13 mouse cellular contexts compared by ENCODE assay signal in the genomic region with DNA sequence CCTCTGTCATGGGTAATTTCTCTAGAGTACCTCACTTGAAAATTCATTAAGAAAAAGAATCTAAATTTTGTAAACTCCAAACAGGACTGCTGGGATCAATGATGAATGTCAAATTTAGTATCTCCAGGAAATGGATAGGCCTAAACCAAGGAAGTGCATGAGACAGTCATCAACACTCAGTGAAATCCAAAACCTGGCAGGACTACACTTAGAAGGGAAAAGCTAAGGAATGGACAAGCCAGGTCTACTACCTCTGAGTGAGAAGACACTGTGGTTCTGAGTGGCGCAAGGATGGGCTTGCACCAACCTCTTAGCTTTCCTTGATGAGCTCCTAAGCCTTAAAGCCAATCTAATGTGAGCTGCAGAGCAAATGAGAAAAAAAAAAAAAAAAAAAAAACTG. TPM values are rescaled to one million over a fixed set of nuclear protein-coding genes. Genes with fewer than 3 reads are reported as not detected.
DNase-seq lines count a peak whose midpoint lies in the region; ATAC-seq and TF ChIP-seq lines count a peak whose summit lies in the region.
"Had no signal": no experiment of that assay in that cellular context is flagged by ENCODE, and none has a peak within 500 bp of the region (broad histone marks: within the 10 kb centered on the region; RNA-seq: fewer than 3 reads in every experiment).

No protein-coding gene starts in this region.

- no peak for TF ChIP-seq CTCF in ES-Bruce4 (IDR thresholded peaks at IDR 0.05; ENCODE audit: low read depth, low read length)

- no peaks in the 10 kb centered on the region for H3K27me3 ChIP-seq in erythroblast, embryonic 14.5 days (ENCODE audit: control insufficient read depth)
- no peaks in the 10 kb centered on the region for H3K27me3 ChIP-seq in kidney, embryonic 14.5 days (ENCODE audit: control insufficient read depth, insufficient read depth, low read length)
- H3K27me3 ChIP-seq in ES-Bruce4 (ENCODE audit: control insufficient read depth, insufficient read depth, low read length, poor library complexity, severe bottlenecking): no peaks in the 10 kb centered on the region
- H3K27me3 ChIP-seq in liver, embryonic 16.5 days (ENCODE audit: control insufficient read depth, insufficient read depth, low read depth, low read length): no peaks in the 10 kb centered on the region
- H3K27me3 ChIP-seq: lung, embryonic 15.5 days had no signal

- H3K4me2 ChIP-seq in kidney, embryonic 14.5 days (replicated peaks; ENCODE audit: low read depth, low read length): peak overlapping the region; percentile 78; the same call in 1 of the 2 replicates
- H3K4me2 ChIP-seq in liver, embryonic 16.5 days (ENCODE audit: low read depth, low read length): peak overlapping the region; percentile 83

- peaks cover 72% of the 10 kb centered on the region for H3K4me1 ChIP-seq in erythroblast, embryonic 14.5 days (ENCODE audit: control insufficient read depth)
- H3K4me1 ChIP-seq in kidney, embryonic 14.5 days (ENCODE audit: control insufficient read depth, insufficient read depth, low read length): peaks cover 26% of the 10 kb centered on the region; the same call in 1 of the 2 replicates
- no peaks in the 10 kb centered on the region for H3K4me1 ChIP-seq in ES-Bruce4 (ENCODE audit: control insufficient read depth, insufficient read depth, low read length)
- H3K4me1 ChIP-seq in liver, embryonic 16.5 days (ENCODE audit: control insufficient read depth, low read depth, low read length): peaks cover 40% of the 10 kb centered on the region

- H3K27ac ChIP-seq in kidney, embryonic 14.5 days (ENCODE audit: low read depth, low read length): no peak overlapping the region
- no peak overlapping the region for H3K27ac ChIP-seq in ES-Bruce4 (ENCODE audit: insufficient read depth, low read length)
- H3K27ac ChIP-seq in liver, embryonic 16.5 days (ENCODE audit: low read length): peak overlapping the region; percentile 60
- H3K27ac ChIP-seq: lung, embryonic 15.5 days had no signal

- TF ChIP-seq POLR2A in ES-Bruce4 (IDR thresholded peaks at IDR 0.05; ENCODE audit: insufficient read depth, low read length): no peak

- peak overlapping the region; percentile 88 for H3K4me3 ChIP-seq in erythroblast, embryonic 14.5 days (replicated peaks)
- no peak overlapping the region for H3K4me3 ChIP-seq in kidney, embryonic 14.5 days (ENCODE audit: low read length)
- H3K4me3 ChIP-seq in ES-Bruce4 (ENCODE audit: low read depth, low read length): peak overlapping the region; percentile 38
- H3K4me3 ChIP-seq in liver, embryonic 16.5 days (ENCODE audit: low read depth, low read length): peak overlapping the region; percentile 99
- H3K4me3 ChIP-seq: lung, embryonic 15.5 days had no signal

- ATAC-seq in erythroblast, adult 5-6 weeks (replicated peaks; ENCODE audit: low FRiP score, poor library complexity, severe bottlenecking): no peak
- ATAC-seq in kidney, embryonic 14.5 days (ENCODE audit: low FRiP score, low TSS enrichment): no peak
- no peak for ATAC-seq in liver, embryonic 16.5 days (ENCODE audit: low read depth)

- DNase-seq in kidney, adult 9 months: no peak
- no peak for DNase-seq in neural tube, embryonic 10.5 days (ENCODE audit: extremely low spot score, low spot score)
- no peak for DNase-seq in spleen, adult 18-20 months
- DNase-seq: cerebellum, postnatal 25 days; gastrocnemius, postnatal 10 days; layer of hippocampus, postnatal 36 days; thymus, postnatal 25 days had no signal

- no peaks in the 10 kb centered on the region for H3K9me3 ChIP-seq in erythroblast, embryonic 14.5 days (ENCODE audit: control insufficient read depth, low read length)
- no peaks in the 10 kb centered on the region for H3K9me3 ChIP-seq in kidney, embryonic 14.5 days (ENCODE audit: control insufficient read depth, low read length)
- no peaks in the 10 kb centered on the region for H3K9me3 ChIP-seq in ES-Bruce4 (replicated peaks; ENCODE audit: control insufficient read depth, insufficient read depth, low read length, poor library complexity, severe bottlenecking)
- no peaks in the 10 kb centered on the region for H3K9me3 ChIP-seq in liver, embryonic 16.5 days (replicated peaks; ENCODE audit: control insufficient read depth, low read length)
- H3K9me3 ChIP-seq: lung, embryonic 15.5 days had no signal

- 58% methylated on average over 1 of the region's 1 CpGs for whole genome bisulfite sequencing in kidney, embryonic 14.5 days
- 70% methylated on average over 1 of the region's 1 CpGs for WGBS in liver, embryonic 16.5 days (ENCODE audit: insufficient replicate concordance)

- TF ChIP-seq EP300 in ES-Bruce4 (IDR thresholded peaks at IDR 0.05; ENCODE audit: insufficient read depth, low read depth, low read length): no peak

- peaks cover 58% of the 10 kb centered on the region for H3K36me3 ChIP-seq in erythroblast, embryonic 14.5 days (ENCODE audit: control insufficient read depth)
- peaks cover 3% of the 10 kb centered on the region for H3K36me3 ChIP-seq in kidney, embryonic 14.5 days (ENCODE audit: control insufficient read depth, insufficient read depth, low read length)
- peaks cover 21% of the 10 kb centered on the region for H3K36me3 ChIP-seq in ES-Bruce4 (ENCODE audit: control insufficient read depth, insufficient read depth, low read length, poor library complexity, severe bottlenecking)
- peaks cover 8% of the 10 kb centered on the region for H3K36me3 ChIP-seq in liver, embryonic 16.5 days (ENCODE audit: control insufficient read depth, insufficient read depth)

- H3K9ac ChIP-seq in kidney, embryonic 14.5 days (ENCODE audit: low read depth, low read length): no peak overlapping the region
- 0 out of 2 replicates have a peak overlapping the region, but pooled peaks have one; percentile 29 for H3K9ac ChIP-seq in ES-Bruce4 (ENCODE audit: low read depth, poor library complexity, severe bottlenecking)
- peak overlapping the region; percentile 95 for H3K9ac ChIP-seq in liver, embryonic 16.5 days (ENCODE audit: low read depth, low read length)
- H3K9ac ChIP-seq: lung, embryonic 15.5 days had no signal

RNA-seq across cellular contexts. Expression of a gene that starts 2.8 kb away (rescaled TPM):
- polyA plus RNA-seq in erythroblast, embryonic 14.5 days (2012): 366 and 393 TPM in 2 replicates
- 299 and 322 TPM in 2 replicates for total RNA-seq in erythroblast, adult 5-6 weeks (2015; ENCODE audit: low replicate concordance)
- total RNA-seq in erythroblast, adult 5-6 weeks (2017; ENCODE audit: low replicate concordance): 366 and 388 TPM in 2 replicates
- polyA plus RNA-seq in kidney, embryonic 14.5 days (2014; fragmentation: Nextera tagmentation; extraction: Ambion mirVana): 71.3 and 78.2 TPM in 2 replicates
- polyA plus RNA-seq in ES-Bruce4 (2011; ENCODE audit: insufficient read depth, insufficient read length, low read depth, missing spikeins): 357 and 371 TPM in 2 replicates
- 40.9 and 41.7 TPM in 2 replicates for polyA plus RNA-seq in liver, embryonic 16.5 days (2015; fragmentation: Nextera tagmentation; extraction: Ambion mirVana)

RNA-seq across cellular contexts. Expression of a gene that starts 32.1 kb away (rescaled TPM):
- not detected in 2 replicates for polyA plus RNA-seq in erythroblast, embryonic 14.5 days (2012)
- total RNA-seq in erythroblast, adult 5-6 weeks (2015; ENCODE audit: low replicate concordance): 0.58 TPM in 1 of 2 replicates, not detected in the other
- 1.4 TPM in 1 of 2 replicates, not detected in the other for total RNA-seq in erythroblast, adult 5-6 weeks (2017; ENCODE audit: low replicate concordance)
- 3.6 and 5.0 TPM in 2 replicates for polyA plus RNA-seq in kidney, embryonic 14.5 days (2014; fragmentation: Nextera tagmentation; extraction: Ambion mirVana)
- polyA plus RNA-seq in ES-Bruce4 (2011; ENCODE audit: insufficient read depth, insufficient read length, low read depth, missing spikeins): 0.41 TPM in 1 of 2 replicates, not detected in the other
- polyA plus RNA-seq in liver, embryonic 16.5 days (2015; fragmentation: Nextera tagmentation; extraction: Ambion mirVana): 0.72 and 1.1 TPM in 2 replicates
